Mouse (Mus musculus): ENCODE measurements at regions not wholly inside any gene's neighbourhood (a gene's known extent, or its start where the extent isn't known, plus 50 kb on each side); places are given as distances from the start of the nearest gene placed in this dataset.

GRCm38 (mm10) chr9:112014796-112015195 lies 220.9 kb downstream of the Arpp21 start:
- intact Hi-C loops (cut with DNase I): no loop called here

- intact Hi-C loops (cut with DNase I): no loop called here
Measured at GRCm38 (mm10) chr9:111994401-111994800, 241.3 kb downstream of the Arpp21 start.

- intact Hi-C loops (cut with DNase I): no loop called here
Measured at GRCm38 (mm10) chr9:111993844-111994243, 241.9 kb downstream of the Arpp21 start.

- intact Hi-C loops (cut with DNase I): no loop called here
Measured at GRCm38 (mm10) chr9:111990060-111990459, 245.7 kb downstream of the Arpp21 start.

GRCm38 (mm10) chr9:111963405-111964037 lies 272.2 kb downstream of the Arpp21 start:
- intact Hi-C loops (cut with DNase I): no loop called here

GRCm38 (mm10) chr9:111957799-111958198 lies 267.7 kb upstream of the Stac start:
- intact Hi-C loops (cut with DNase I): no loop called here

- intact Hi-C loops (cut with DNase I): no loop called here
Measured at GRCm38 (mm10) chr9:111939271-111940067, 249.3 kb upstream of the Stac start.

GRCm38 (mm10) chr9:111932455-111932854 lies 242.3 kb upstream of the Stac start:
- intact Hi-C loops (cut with DNase I): no loop called here

GRCm38 (mm10) chr9:111918275-111918940 lies 228.3 kb upstream of the Stac start:
- intact Hi-C loops (cut with DNase I): loop anchor here (1.0 to 5.0 kb wide), 4 partner anchors 96 to 421 kb away; no protein-coding TSS in a partner anchor

- intact Hi-C loops (cut with DNase I): loop anchor here (5.0 kb wide), 3 partner anchors 95 to 365 kb away; no protein-coding TSS in a partner anchor
Measured at GRCm38 (mm10) chr9:111916684-111917535, 226.8 kb upstream of the Stac start.

- intact Hi-C loops (cut with DNase I): no loop called here
Measured at GRCm38 (mm10) chr9:111908806-111909205, 218.7 kb upstream of the Stac start.

GRCm38 (mm10) chr9:111900196-111900595 lies 210.0 kb upstream of the Stac start:
- intact Hi-C loops (cut with DNase I): no loop called here

- intact Hi-C loops (cut with DNase I): no loop called here
Measured at GRCm38 (mm10) chr9:111897626-111898025, 207.5 kb upstream of the Stac start.

GRCm38 (mm10) chr9:111879710-111880109 lies 189.6 kb upstream of the Stac start:
- intact Hi-C loops (cut with DNase I): no loop called here

- intact Hi-C loops (cut with DNase I): no loop called here
Measured at GRCm38 (mm10) chr9:111876846-111877245, 186.7 kb upstream of the Stac start.

GRCm38 (mm10) chr9:111870466-111870865 lies 180.3 kb upstream of the Stac start:
- intact Hi-C loops (cut with DNase I): no loop called here

GRCm38 (mm10) chr9:111869801-111870382 lies 179.7 kb upstream of the Stac start:
- intact Hi-C loops (cut with DNase I): no loop called here

GRCm38 (mm10) chr9:111858051-111858450 lies 167.9 kb upstream of the Stac start:
- intact Hi-C loops (cut with DNase I): no loop called here

GRCm38 (mm10) chr9:111854976-111855375 lies 164.8 kb upstream of the Stac start:
- intact Hi-C loops (cut with DNase I): no loop called here

GRCm38 (mm10) chr9:111846366-111846765 lies 156.2 kb upstream of the Stac start:
- intact Hi-C loops (cut with DNase I): no loop called here

GRCm38 (mm10) chr9:111841151-111841550 lies 151.0 kb upstream of the Stac start:
- intact Hi-C loops (cut with DNase I): no loop called here
